10 mouse cellular contexts compared by ENCODE assay signal in genomic region chr13:89539887-89540264, GRCm38 (mm10). TPM values are rescaled to one million over a fixed set of nuclear protein-coding genes. Genes with fewer than 3 reads are reported as not detected.
DNase-seq lines count a peak whose midpoint lies in the region; ATAC-seq and TF ChIP-seq lines count a peak whose summit lies in the region.
"Had no signal": no experiment of that assay in that cellular context is flagged by ENCODE, and none has a peak within 500 bp of the region (broad histone marks: within the 10 kb centered on the region; RNA-seq: fewer than 3 reads in every experiment).

No protein-coding gene starts in this region.

- H3K4me3 ChIP-seq in E14TG2a.4 (replicated peaks; ENCODE audit: low read length) = peak overlapping the region; percentile 78
- peak overlapping the region; percentile 48 for H3K4me3 ChIP-seq in hindbrain, embryonic 11.5 days (ENCODE audit: low read depth, low read length)
- no peak overlapping the region; the same call in 1 of the 2 replicates for H3K4me3 ChIP-seq in liver, embryonic 16.5 days (ENCODE audit: low read depth, low read length)

- TF ChIP-seq CTCF in E14TG2a.4 (conservative IDR thresholded peaks at IDR 0.05; ENCODE audit: low read length) = no peak

- no peak overlapping the region for H3K9ac ChIP-seq in hindbrain, embryonic 11.5 days (ENCODE audit: low read depth, low read length)
- no peak overlapping the region for H3K9ac ChIP-seq in liver, embryonic 16.5 days (ENCODE audit: low read depth, low read length)

- no peaks in the 10 kb centered on the region for H3K36me3 ChIP-seq in E14TG2a.4 (ENCODE audit: insufficient read depth, low read length)
- H3K36me3 ChIP-seq in hindbrain, embryonic 11.5 days (ENCODE audit: control insufficient read depth, insufficient read depth, low read length) = no peaks in the 10 kb centered on the region
- H3K36me3 ChIP-seq in liver, embryonic 16.5 days (ENCODE audit: control insufficient read depth, insufficient read depth) = no peaks in the 10 kb centered on the region

- 46% methylated on average over 11 of the region's 11 CpGs for WGBS in hindbrain, embryonic 11.5 days
- WGBS in liver, embryonic 16.5 days (ENCODE audit: insufficient replicate concordance) = 33% methylated on average over 11 of the region's 11 CpGs

- peak overlapping the region; percentile 78 for H3K4me2 ChIP-seq in hindbrain, embryonic 11.5 days (replicated peaks; ENCODE audit: low read depth, low read length)
- peak overlapping the region; percentile 60 for H3K4me2 ChIP-seq in liver, embryonic 16.5 days (ENCODE audit: low read depth, low read length)

- H3K4me1 ChIP-seq in E14TG2a.4 (replicated peaks; ENCODE audit: low read depth, low read length) = peaks cover 7% of the 10 kb centered on the region
- no peaks in the 10 kb centered on the region for H3K4me1 ChIP-seq in hindbrain, embryonic 11.5 days (replicated peaks; ENCODE audit: control insufficient read depth, insufficient read depth, low read length)
- H3K4me1 ChIP-seq in liver, embryonic 16.5 days (ENCODE audit: control insufficient read depth, low read depth, low read length) = no peaks in the 10 kb centered on the region

- no peak overlapping the region for H3K27ac ChIP-seq in hindbrain, embryonic 11.5 days (ENCODE audit: low read depth, low read length)
- H3K27ac ChIP-seq in liver, embryonic 16.5 days (ENCODE audit: low read length) = no peak overlapping the region
- H3K27ac ChIP-seq: macrophage had no signal

- ATAC-seq in hindbrain, embryonic 11.5 days (ENCODE audit: low FRiP score) = peak; percentile 17; the same call in 1 of the 2 replicates
- no peak for ATAC-seq in liver, embryonic 16.5 days (ENCODE audit: low read depth)

- H3K27me3 ChIP-seq in E14TG2a.4 (ENCODE audit: insufficient read depth, low read length) = peaks cover 18% of the 10 kb centered on the region
- no peaks in the 10 kb centered on the region for H3K27me3 ChIP-seq in hindbrain, embryonic 11.5 days (ENCODE audit: control insufficient read depth, insufficient read depth, low read length)
- H3K27me3 ChIP-seq in liver, embryonic 16.5 days (ENCODE audit: control insufficient read depth, insufficient read depth, low read depth, low read length) = no peaks in the 10 kb centered on the region; the same call in 1 of the 2 replicates

- peak; percentile 8 for DNase-seq in ES-CJ7 (ENCODE audit: low read depth, low spot score)
- peak; percentile 31 for DNase-seq in hindbrain, embryonic 11.5 days (ENCODE audit: low spot score)
- no peak for DNase-seq in adrenal gland, postnatal 36 days
- no peak for DNase-seq in MN1 (ENCODE audit: low spot score)
- no peak for DNase-seq in right cerebral cortex, postnatal 36 days (ENCODE audit: low spot score in 2 of 2)
- no peak for DNase-seq in right cerebral cortex, adult 18-20 months

- H3K9me3 ChIP-seq in E14TG2a.4 (ENCODE audit: low read length) = no peaks in the 10 kb centered on the region
- no peaks in the 10 kb centered on the region for H3K9me3 ChIP-seq in hindbrain, embryonic 11.5 days (ENCODE audit: control insufficient read depth, low read length)
- no peaks in the 10 kb centered on the region for H3K9me3 ChIP-seq in liver, embryonic 16.5 days (replicated peaks; ENCODE audit: control insufficient read depth, low read length)

RNA-seq across cellular contexts. Expression of gene Hapln1, which starts 0.3 kb away (rescaled TPM):
- 12.3 and 15.3 TPM in 2 replicates for polyA plus RNA-seq in hindbrain, embryonic 11.5 days (2014; fragmentation: Nextera tagmentation; extraction: Ambion mirVana)
- polyA plus RNA-seq in liver, embryonic 16.5 days (2015; fragmentation: Nextera tagmentation; extraction: Ambion mirVana) = 0.20 and 0.58 TPM in 2 replicates
- 10 to 100 TPM in 1 of 2 experiments, 1 to 10 TPM in 1; 3.6 to 10.1 TPM for total RNA-seq in adrenal gland, postnatal 36 days (2021)
- polyA plus RNA-seq: macrophage; spleen, adult 2 months had no signal

Comparison
In these comparisons a context has a peak if more than half of its experiments do, and no peak if none do; other contexts are left out.
1. DNase-seq: peak in ES-CJ7 (single experiment) and hindbrain, embryonic 11.5 days (single experiment); none in adrenal gland, postnatal 36 days (0 of 2), MN1 (single experiment), right cerebral cortex, postnatal 36 days (0 of 2) and right cerebral cortex, adult 18-20 months (single experiment).